Mouse (Mus musculus) liver, embryonic 11.5 days (tissue): ENCODE data around the gene Zfp335. TPM values are rescaled to one million over a fixed set of nuclear protein-coding genes. Genes with fewer than 3 reads are reported as not detected.
A peak's percentile ranks its signal among the peaks of the same experiment; 100 is the strongest.

Experiments used
- ATAC-seq: fragments of 200-750 bp; cut with Nextera tagmentation; replicated peaks from 2 replicates; pipeline ENCODE4 v1.8.0; 2017; ENCODE audit warnings: moderate number of reproducible peaks, mild to moderate bottlenecking, moderate TSS enrichment, moderate library complexity; ENCODE audit not compliant: low FRiP score
- DNase-seq: peaks from one replicate; pipeline ENCODE4 v3.0.0-alpha.2; 2017; ENCODE audit warnings: low spot score
- H3K27ac ChIP-seq: fragments of 300-500 bp; sonication (generic); 2 replicates; pipeline ENCODE4 v1.5.1; 2014; ENCODE audit warnings: mild to moderate bottlenecking, low read depth, low read length, control low read depth
- H3K27me3 ChIP-seq: fragments of 300-500 bp; sonication (generic); replicated peaks from 2 replicates; pipeline ENCODE4 v1.6.1; 2014; ENCODE audit warnings: low read length, mixed read lengths; ENCODE audit not compliant: control insufficient read depth, insufficient read depth
- H3K36me3 ChIP-seq: fragments of 300-500 bp; sonication (generic); 2 replicates; pipeline ENCODE4 v1.6.1; 2014; ENCODE audit warnings: mild to moderate bottlenecking, low read length, moderate library complexity, mixed read lengths; ENCODE audit not compliant: control insufficient read depth, insufficient read depth
- H3K4me1 ChIP-seq: fragments of 300-500 bp; sonication (generic); replicated peaks from 2 replicates; pipeline ENCODE4 v1.6.1; 2014; ENCODE audit warnings: low read length, mixed read lengths; ENCODE audit not compliant: control insufficient read depth, insufficient read depth
- H3K4me2 ChIP-seq: fragments of 300-500 bp; sonication (generic); 2 replicates; pipeline ENCODE4 v1.6.1; 2014; ENCODE audit warnings: mild to moderate bottlenecking, control low read depth, moderate library complexity
- H3K4me3 ChIP-seq: fragments of 300-500 bp; sonication (generic); 2 replicates; pipeline ENCODE4 v1.5.1; 2014; ENCODE audit warnings: low read depth, low read length, control low read depth
- H3K9ac ChIP-seq: fragments of 300-500 bp; sonication (generic); 2 replicates; pipeline ENCODE4 v1.6.1; 2014; ENCODE audit warnings: low read depth, low read length, control low read depth
- H3K9me3 ChIP-seq: fragments of 300-500 bp; sonication (generic); 2 replicates; pipeline ENCODE4 v1.6.1; 2016; ENCODE audit warnings: low read length, inconsistent platforms, mixed read lengths; ENCODE audit not compliant: control insufficient read depth
- WGBS: fragments of 180-500 bp; shearing (Covaris S2); extraction: QIAGEN DNeasy Blood & Tissue Kit; methylation state at CpG from one replicate; pipeline ENCODE4 v1.1.7; 2014; 5-methylcytosine and 5-hydroxymethylcytosine counted together
- polyA plus RNA-seq: library from polyadenylated mRNA; unstranded; fragments of >200 nt; fragmentation: Nextera tagmentation; extraction: Ambion mirVana; gene quantifications from 2 replicates; pipeline ENCODE4 v1.2.1, GENCODE M21; 2014

Gene Zfp335
- polyA plus RNA-seq, 1 experiment from 2014 or later, result 15.0 TPM

GRCm38 (mm10) chr2:164892696-164893216 is 18.8 kb downstream of the Zfp335 start:
- H3K27me3 ChIP-seq, result no peaks in the 10 kb centered on the region
- H3K4me1 ChIP-seq, result no peaks in the 10 kb centered on the region; the same call in 1 of the 2 replicates
- peaks cover 88% of the 10 kb centered on the region for H3K36me3 ChIP-seq
- H3K4me3 ChIP-seq, result no peak overlapping the region
- DNase-seq (no peak), ATAC-seq (no peak)
- H3K9me3 ChIP-seq, result no peaks in the 10 kb centered on the region
- no peak overlapping the region for H3K4me2 ChIP-seq
- 91% methylated on average over 6 of the region's 6 CpGs for WGBS
- no peak overlapping the region for H3K27ac ChIP-seq
- no peak overlapping the region for H3K9ac ChIP-seq

- Histone ChIP-seq H3K4me1 (no peaks in the 10 kb centered on the region; the same call in 1 of the 2 replicates), H3K27ac (no peak overlapping the region), H3K36me3 (peaks cover 86% of the 10 kb centered on the region), H3K27me3 (no peaks in the 10 kb centered on the region), H3K9ac (no peak overlapping the region), H3K4me3 (no peak overlapping the region), H3K9me3 (no peaks in the 10 kb centered on the region), H3K4me2 (no peak overlapping the region)
- 0 out of 2 replicates have a peak, but pooled peaks have one; percentile 6 for ATAC-seq
- 92% methylated on average over 15 of the region's 15 CpGs for WGBS
- DNase-seq, result no peak
These were observed 19.5 kb downstream of the Zfp335 start for GRCm38 (mm10) chr2:164891908-164892695.

DNA sequence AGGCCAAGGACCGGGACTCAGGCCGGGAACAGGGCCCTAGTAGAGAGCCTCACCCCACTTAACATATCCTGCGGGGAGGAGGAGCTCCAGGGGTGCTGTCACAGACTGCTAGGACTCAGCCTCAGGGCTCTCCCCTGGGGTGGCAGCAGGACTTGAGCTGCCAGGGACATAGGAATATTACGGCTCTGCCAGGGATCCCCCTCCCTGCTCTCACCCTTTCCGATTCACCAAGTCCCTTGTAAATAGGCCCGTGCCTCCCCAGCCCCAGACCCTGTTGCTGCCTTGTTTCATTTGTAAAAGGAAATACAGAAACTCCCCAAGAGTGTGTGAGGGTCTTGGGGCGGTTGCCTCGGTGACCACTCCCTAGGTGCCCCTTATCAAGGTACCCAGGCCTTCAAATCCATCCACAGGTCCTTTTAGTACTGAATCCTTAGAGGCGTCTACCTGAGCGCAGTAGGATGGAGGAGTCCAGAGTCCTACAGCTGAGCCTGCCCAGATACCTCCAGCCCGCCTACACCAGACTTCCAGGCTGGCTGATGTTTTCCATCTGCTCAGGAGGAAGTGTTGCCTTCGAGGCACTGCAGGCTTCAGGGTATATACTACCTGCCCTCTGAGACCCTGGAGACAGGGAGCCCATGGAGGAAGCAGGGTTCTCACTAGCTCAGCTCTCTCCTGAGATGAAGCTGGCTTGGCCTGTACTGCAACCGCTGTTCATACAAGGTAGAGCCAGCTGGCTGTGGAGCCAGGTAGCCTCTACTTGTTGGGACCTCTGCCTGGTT is 20.3 kb downstream of the Zfp335 start:
- Histone ChIP-seq H3K4me2 (no peak overlapping the region), H3K36me3 (peaks cover 80% of the 10 kb centered on the region), H3K27me3 (no peaks in the 10 kb centered on the region), H3K4me1 (no peaks in the 10 kb centered on the region; the same call in 1 of the 2 replicates), H3K4me3 (no peak overlapping the region), H3K9me3 (no peaks in the 10 kb centered on the region), H3K27ac (no peak overlapping the region), H3K9ac (no peak overlapping the region)
- ATAC-seq (no peak), DNase-seq (no peak)
- WGBS, result 85% methylated on average over 13 of the region's 13 CpGs

DNA sequence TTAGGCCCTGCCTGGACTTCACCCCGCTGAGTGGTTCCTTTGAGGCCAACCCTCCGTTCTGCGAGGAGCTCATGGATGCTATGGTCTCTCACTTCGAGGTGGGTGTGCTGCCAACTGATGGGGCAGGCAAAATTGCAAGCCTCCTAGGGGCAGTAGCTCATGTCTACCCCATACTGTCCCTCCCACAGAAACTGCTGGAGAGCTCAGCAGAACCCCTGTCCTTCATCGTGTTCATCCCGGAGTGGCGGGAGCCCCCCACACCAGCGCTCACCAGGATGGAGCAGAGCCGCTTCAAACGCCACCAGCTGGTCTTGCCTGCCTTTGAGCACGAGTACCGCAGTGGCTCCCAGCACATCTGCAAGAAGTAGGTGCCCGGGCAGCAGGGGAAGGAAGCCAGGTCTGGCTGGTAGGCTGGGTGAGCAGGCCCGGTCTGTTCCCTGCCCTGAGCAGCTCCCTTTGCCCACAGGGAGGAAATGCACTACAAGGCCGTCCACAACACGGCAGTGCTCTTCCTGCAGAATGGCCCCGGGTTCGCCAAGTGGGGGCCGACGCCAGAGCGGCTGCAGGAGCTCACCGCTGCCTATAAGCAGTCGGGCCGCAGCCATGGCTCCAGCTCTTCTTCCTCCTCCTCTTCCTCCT is 21.0 kb downstream of the Zfp335 start:
- Histone ChIP-seq H3K4me2 (no peak overlapping the region), H3K4me1 (no peaks in the 10 kb centered on the region; the same call in 1 of the 2 replicates), H3K9me3 (no peaks in the 10 kb centered on the region), H3K27me3 (no peaks in the 10 kb centered on the region), H3K36me3 (peaks cover 78% of the 10 kb centered on the region), H3K4me3 (no peak overlapping the region), H3K9ac (no peak overlapping the region), H3K27ac (no peak overlapping the region)
- DNase-seq, result no peak
- WGBS, result 91% methylated on average over 24 of the region's 24 CpGs
- ATAC-seq, result no peak

GRCm38 (mm10) chr2:164889960-164890359 is 21.6 kb downstream of the Zfp335 start:
- no peaks in the 10 kb centered on the region for H3K9me3 ChIP-seq
- H3K27me3 ChIP-seq, result no peaks in the 10 kb centered on the region
- H3K36me3 ChIP-seq, result peaks cover 78% of the 10 kb centered on the region
- H3K4me1 ChIP-seq, result no peaks in the 10 kb centered on the region; the same call in 1 of the 2 replicates
- 89% methylated on average over 2 of the region's 2 CpGs for WGBS
- H3K9ac ChIP-seq, result no peak overlapping the region
- DNase-seq, result no peak
- H3K4me2 ChIP-seq, result no peak overlapping the region
- H3K27ac ChIP-seq, result no peak overlapping the region
- ATAC-seq, result no peak
- H3K4me3 ChIP-seq, result no peak overlapping the region

DNA sequence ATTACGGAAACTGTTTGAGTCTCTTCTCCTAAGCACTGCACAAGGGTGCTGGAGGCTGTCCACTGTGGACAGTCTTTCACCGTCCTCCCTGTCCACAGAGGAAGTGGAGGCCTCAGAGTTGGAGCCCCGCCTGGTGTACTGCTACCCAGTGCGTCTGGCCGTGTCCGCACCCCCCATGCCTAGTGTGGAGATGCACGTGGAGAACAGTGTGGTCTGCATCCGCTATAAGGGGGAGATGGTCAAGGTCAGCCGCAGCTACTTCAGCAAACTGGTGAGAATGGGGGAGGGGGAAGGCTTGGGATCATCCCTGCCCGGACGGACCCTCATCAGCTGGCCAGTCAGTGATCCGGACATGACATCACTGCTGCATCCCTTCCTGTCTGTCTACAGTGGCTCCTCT is 22.6 kb downstream of the Zfp335 start:
- Histone ChIP-seq H3K9ac (no peak overlapping the region), H3K27ac (no peak overlapping the region), H3K36me3 (peaks cover 72% of the 10 kb centered on the region), H3K4me2 (no peak overlapping the region), H3K9me3 (no peaks in the 10 kb centered on the region), H3K27me3 (no peaks in the 10 kb centered on the region), H3K4me1 (no peaks in the 10 kb centered on the region; the same call in 1 of the 2 replicates), H3K4me3 (no peak overlapping the region)
- DNase-seq (no peak), ATAC-seq (no peak)
- WGBS, result 82% methylated on average over 12 of the region's 12 CpGs

DNA sequence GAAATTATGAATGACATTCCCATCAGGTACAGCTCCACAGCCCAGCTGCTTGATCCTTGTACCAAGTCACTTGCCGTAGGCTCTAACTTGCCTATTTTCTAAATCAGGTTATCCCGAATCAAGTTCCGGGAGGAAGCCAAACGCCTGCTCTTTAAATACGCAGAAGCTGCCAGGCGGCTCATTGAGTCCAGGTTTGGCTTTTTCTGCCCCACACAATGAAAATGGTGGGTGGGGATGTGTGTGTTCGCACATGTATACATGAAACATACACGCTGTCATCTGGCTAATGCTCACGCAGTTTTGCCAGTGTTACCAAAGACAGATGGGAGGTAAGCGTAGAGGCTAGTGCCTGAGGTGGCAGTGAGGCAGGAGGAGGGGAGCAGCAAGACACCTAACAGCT is 24.9 kb downstream of the Zfp335 start:
- DNase-seq (no peak), ATAC-seq (no peak)
- Histone ChIP-seq H3K9me3 (no peaks in the 10 kb centered on the region), H3K36me3 (peaks cover 57% of the 10 kb centered on the region), H3K27me3 (no peaks in the 10 kb centered on the region), H3K27ac (no peak overlapping the region), H3K4me3 (no peak overlapping the region), H3K4me2 (no peak overlapping the region), H3K4me1 (no peaks in the 10 kb centered on the region; the same call in 1 of the 2 replicates), H3K9ac (no peak overlapping the region)
- WGBS, result 92% methylated on average over 10 of the region's 10 CpGs

GRCm38 (mm10) chr2:164885788-164886187 is 25.8 kb downstream of the Zfp335 start:
- Histone ChIP-seq H3K36me3 (peaks cover 49% of the 10 kb centered on the region), H3K27ac (no peak overlapping the region), H3K9me3 (no peaks in the 10 kb centered on the region), H3K4me1 (peaks cover 4% of the 10 kb centered on the region), H3K9ac (no peak overlapping the region), H3K27me3 (no peaks in the 10 kb centered on the region), H3K4me2 (no peak overlapping the region), H3K4me3 (no peak overlapping the region)
- DNase-seq (no peak), ATAC-seq (no peak)
- 92% methylated on average over 7 of the region's 7 CpGs for WGBS
